Mouse (Mus musculus) thymus, postnatal 0 days (tissue): ENCODE measurements around the gene Tmem222. TPM values are rescaled to one million over a fixed set of nuclear protein-coding genes. Genes with fewer than 3 reads are reported as not detected.

Experiments used
- DNase-seq: peaks from one replicate; pipeline ENCODE4 v3.0.0-alpha.2; 2015; ENCODE audit warnings: low spot score
- polyA plus RNA-seq: library from polyadenylated mRNA; unstranded; fragments of >200 nt; fragmentation: Nextera tagmentation; extraction: Ambion mirVana; gene quantifications from 2 replicates; pipeline ENCODE4 v1.2.1, GENCODE M21; 2015

Tmem222 gene
- polyA plus RNA-seq, 1 experiment from 2014 or later, result 94.0 TPM

DNA sequence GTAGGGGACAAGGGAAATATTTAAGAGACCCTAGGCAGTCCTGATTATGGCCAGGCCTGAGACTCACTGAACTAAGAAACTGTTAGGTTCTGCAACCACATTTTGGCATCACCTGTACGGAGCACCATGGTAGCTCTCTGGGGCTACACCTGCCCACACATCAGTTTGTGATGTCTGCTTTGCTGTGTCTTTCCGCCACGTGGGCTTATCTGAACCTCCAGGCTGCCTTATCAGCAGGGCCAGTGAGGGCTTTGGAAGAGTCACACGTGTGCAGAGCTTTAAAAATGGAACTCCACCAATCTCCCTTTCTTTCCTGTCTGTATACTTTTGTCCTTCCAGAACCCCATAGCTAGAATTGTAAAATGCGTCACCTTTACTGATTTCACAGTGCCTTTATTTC lies 8.4 kb upstream of the Tmem222 start:
- DNase-seq, result no peak

- no peak for DNase-seq
Observed at GRCm38 (mm10) chr4:133285299-133285698, 7.7 kb upstream of the Tmem222 start.

GRCm38 (mm10) chr4:133282656-133283055 lies 5.1 kb upstream of the Tmem222 start:
- DNase-seq, result no peak

- DNase-seq, result no peak
Observed at GRCm38 (mm10) chr4:133281951-133282481, 4.4 kb upstream of the Tmem222 start.

- no peak for DNase-seq
Observed at GRCm38 (mm10) chr4:133281513-133281912, 3.9 kb upstream of the Tmem222 start.

GRCm38 (mm10) chr4:133278482-133278881 lies 890 bp upstream of the Tmem222 start:
- DNase-seq, result no peak

DNA sequence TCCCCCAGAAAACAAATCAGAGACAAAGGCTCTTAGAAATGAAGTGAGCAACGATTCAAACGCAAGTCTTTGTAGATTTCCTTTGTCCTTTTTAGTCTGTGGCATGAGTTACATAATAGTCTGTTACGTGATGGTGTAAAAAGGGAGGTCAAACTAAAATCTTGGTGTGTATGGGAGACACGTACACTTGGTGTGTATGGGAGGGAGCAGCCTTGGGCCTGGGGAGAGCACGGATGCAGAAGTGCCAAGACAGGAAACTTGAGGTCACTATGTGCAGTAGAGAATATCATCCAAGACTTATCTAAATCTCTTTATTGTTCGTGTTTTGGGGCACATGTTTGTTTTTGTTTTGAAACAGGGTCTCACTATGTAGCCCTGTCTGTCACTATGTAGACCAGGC lies 475 bp upstream of the Tmem222 start:
- DNase-seq, result no peak

DNA sequence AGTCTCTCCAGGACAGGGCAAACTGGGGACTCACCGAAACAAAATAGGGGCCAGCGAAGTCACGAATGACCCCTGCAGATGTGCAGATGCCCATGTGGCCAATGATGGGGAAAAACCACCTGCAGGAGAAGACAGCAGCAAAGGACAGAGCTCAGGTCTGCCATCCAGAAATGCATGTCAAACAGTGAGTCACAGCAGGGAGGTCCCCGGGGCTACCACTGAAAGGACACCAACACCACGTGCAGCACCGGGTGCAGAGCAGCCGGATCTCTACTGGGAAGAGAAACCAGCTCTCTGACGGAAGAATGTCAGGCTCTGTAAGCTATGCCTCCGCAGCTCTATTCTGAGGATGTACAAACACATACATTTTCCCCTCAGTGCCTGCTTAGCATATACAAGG lies 6.7 kb downstream of the Tmem222 start:
- no peak for DNase-seq

- DNase-seq, result no peak
Observed at GRCm38 (mm10) chr4:133269596-133269995, 8.0 kb downstream of the Tmem222 start.

DNA sequence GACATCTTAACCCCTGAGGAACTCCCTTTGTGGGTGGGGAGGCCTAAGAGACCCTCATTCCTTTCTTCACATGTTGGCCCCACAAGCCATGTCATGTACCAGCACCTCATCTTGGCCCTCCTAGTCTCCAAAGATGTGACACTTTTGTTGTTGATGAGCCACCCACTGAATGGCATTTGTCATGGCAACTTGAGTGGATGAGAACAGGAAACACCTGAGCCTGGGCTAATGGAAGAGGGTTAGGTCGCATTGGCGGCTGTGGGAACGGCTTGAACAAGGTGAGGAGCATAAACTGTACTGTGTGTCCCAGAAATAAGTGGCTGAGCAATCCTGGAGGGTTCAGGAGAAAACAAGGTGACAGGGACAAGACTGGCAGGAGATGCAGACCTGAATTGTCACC lies 8.7 kb downstream of the Tmem222 start:
- no peak for DNase-seq

DNA sequence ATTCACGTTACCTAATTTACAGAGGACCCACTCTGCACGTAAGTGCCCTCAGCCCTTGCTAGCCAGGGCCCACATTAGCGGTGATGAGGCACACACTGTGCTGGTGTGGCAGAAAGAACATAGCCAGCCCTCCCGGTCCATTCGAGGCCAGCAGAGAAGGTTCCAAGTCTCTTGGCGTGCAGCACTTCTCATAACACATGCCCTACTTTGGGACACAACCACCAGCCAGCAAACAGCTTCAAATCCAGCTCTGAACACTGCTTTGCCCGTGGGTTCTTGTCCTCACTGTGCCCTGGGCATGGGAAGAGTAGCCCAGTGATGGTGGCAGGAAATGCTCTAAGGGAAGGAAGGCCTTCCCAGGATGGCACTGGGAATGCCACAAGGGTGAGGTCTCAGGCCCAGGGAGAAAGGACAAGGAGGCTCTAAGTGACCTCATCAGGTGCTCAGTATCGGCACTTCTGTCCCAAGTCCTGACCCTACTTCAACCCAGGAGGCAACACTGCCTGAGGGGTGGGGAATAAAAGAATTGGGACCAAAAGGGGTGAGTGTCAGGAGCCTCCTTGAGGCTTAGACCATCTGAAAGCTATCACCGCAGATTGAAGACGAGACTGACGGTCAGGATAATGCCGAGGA lies 11.2 kb downstream of the Tmem222 start:
- no peak for DNase-seq

GRCm38 (mm10) chr4:133265759-133266158 lies 11.8 kb downstream of the Tmem222 start:
- DNase-seq, result no peak

- no peak for DNase-seq
Observed at GRCm38 (mm10) chr4:133265297-133265696, 12.3 kb downstream of the Tmem222 start.

DNA sequence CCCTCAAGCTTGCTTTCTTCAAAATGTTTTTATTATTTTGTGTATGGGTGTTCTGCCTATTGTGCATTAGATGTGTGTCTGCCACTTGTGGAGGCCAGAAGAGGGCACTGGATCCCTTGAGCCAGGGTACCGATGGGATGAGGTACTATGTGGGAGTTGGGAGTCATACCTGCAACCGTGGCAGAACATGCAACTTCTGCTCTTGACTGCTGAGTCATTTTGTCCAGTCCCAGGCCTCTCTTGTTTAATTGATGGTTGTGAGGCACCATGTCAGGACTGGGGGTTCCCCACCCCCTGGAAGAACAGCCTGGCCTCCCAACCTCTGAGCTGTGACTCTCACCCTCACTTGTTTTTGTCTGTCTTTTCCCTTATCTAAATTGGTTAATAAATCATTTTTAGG lies 13.0 kb downstream of the Tmem222 start:
- DNase-seq, result no peak

- DNase-seq, result no peak
Observed at GRCm38 (mm10) chr4:133263756-133264155, 13.8 kb downstream of the Tmem222 start.

- peak; percentile 67 for DNase-seq
Observed at GRCm38 (mm10) chr4:133262882-133263281, 14.7 kb downstream of the Tmem222 start, which contains the start of gene Sytl1. Gene Sytl1, minus strand, starts transcription at chr4:133263113.

DNA sequence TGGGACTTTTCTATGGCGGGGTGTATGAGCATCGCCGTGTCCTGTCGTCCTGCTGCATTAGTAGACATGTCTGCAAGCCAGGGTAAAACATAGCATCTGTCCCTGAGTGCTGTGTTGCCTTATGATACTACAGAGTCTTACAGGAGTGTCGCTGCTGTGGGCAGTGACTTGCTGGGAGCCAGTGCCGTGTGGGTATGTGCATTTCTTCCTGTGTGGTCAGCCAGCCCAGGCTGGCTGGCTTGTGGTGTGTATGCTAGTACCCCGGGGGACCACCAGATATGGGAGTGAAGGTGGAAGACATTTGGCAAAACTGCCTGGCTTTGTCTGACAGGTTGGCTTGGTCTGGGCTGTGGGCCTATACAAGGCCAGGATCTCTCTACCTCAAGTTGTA lies 15.2 kb downstream of the Tmem222 start:
- DNase-seq, result no peak

DNA sequence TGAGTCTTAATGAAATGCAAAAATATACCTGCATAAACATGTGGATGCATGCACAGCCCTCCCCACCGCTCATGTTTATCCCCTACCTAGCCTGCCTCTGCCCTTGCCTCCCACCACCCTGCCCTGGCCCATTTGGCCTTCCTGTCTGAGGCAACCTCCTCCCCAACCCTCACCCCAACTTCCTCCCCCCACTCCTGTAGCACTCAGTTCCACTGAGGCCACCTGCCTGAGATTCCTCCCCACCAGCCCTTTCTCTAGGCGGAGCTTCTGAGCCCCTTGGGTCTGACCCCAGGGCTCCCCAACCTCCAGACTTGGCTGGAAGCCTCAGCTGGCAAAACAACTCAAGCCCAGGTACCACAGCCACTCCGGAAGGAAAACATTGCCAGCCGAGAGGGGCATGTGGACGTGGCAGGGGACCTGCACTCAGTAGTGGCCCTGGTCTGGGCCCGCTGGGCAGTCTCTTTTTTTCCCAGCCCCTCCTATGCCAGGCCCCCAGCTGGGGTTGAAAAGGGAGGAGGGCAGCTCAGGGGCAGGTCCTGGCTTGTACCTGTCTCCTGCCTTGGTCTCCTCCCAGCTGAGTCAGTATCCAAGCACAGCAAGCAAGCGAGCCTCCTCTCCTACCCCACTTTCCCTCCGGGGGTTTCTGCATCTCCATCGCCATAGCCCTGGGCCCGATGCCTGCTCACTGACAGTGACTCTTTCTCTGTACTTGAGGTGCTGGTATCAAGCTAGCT lies 15.8 kb downstream of the Tmem222 start:
- DNase-seq, result peak; percentile 75

DNA sequence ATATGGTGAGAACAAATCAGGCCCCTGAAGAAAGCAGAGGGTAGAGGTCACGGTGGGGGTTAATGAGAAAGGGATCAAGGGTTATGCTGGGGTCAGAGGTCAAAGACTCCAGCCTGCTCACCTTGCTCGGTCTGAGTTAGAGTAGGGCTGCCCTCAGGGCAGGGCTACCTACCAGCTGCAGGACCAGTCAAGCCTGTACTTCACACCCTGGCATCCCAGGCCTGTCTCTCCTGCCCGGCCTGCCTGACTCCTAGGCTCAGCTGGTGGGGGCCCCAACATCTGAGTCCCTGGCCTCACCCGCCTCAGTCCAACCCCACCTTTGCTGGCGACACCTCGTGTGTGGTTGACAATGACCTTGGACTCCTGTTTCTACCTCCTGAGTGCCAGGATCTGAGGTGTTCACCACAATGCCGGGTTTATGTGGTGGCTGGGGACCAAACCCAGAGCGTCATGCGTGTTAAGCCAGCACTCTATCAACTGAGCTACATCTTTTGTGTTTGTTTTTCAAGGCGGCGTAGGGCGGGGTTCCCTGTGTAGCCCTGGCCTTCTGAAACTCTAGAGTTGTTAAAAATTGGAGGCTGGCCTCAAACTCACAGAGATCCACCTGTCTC lies 19.7 kb downstream of the Tmem222 start:
- DNase-seq, result no peak

- DNase-seq, result no peak
Observed at GRCm38 (mm10) chr4:133257230-133257629, 20.4 kb downstream of the Tmem222 start.

GRCm38 (mm10) chr4:133256820-133257219 lies 20.8 kb downstream of the Tmem222 start:
- DNase-seq, result no peak

DNA sequence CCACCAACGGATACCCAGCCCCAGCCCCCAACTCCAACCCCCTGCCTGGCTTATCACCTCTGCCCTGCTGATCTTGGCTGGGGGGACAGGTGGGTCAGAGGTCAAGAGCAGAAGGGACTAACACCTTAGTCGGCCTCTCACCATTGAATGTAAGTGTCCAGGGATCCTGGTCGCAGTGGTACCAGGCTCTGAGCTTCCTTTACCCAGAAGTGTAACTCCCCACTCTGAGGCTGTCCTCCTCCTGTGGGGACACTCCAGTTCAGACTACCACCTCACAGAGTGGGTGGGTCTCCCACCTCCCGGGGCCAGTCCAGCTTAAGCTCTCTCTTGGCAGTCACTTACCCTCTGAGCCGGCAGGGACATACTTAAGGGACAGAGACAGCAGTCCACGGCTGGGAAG lies 22.2 kb downstream of the Tmem222 start:
- no peak for DNase-seq
